Mouse (Mus musculus) kidney, adult 2 months (tissue): ENCODE measurements around the gene Mcts1.

Experiments
- CTCF ChIP-seq: fragments of 200-500 bp; conservative IDR thresholded peaks from 2 replicates; pipeline ENCODE4 v1.5.1; 2011; ENCODE audit warnings: low read depth, mild to moderate bottlenecking, control low read depth, low read length, moderate library complexity, mixed read lengths; ENCODE audit not compliant: insufficient read depth, insufficient read length
- POLR2A ChIP-seq: fragments of 200-500 bp; IDR thresholded peaks from one replicate; pipeline ENCODE4 v1.6.1; 2011; ENCODE audit warnings: low read depth, low read length, control low read depth

- TF ChIP-seq CTCF = no peak
- no peak for TF ChIP-seq POLR2A
These were observed 17.1 kb upstream of the Mcts1 start for GRCm38 (mm10) chrX:38583261-38583660.
